Mouse (Mus musculus) ES-Bruce4 (cell line): ENCODE data around the gene Nppb. TPM values are rescaled to one million over a fixed set of nuclear protein-coding genes. Genes with fewer than 3 reads are reported as not detected.
A peak's percentile ranks its signal among the peaks of the same experiment; 100 is the strongest.

Source experiments
- H3K27ac ChIP-seq: 2 replicates; pipeline ENCODE4 v1.5.1; 2012; ENCODE audit warnings: low read length, inconsistent platforms; ENCODE audit not compliant: insufficient read depth
- H3K27me3 ChIP-seq: 2 replicates; pipeline ENCODE4 v1.6.1; 2012; ENCODE audit warnings: mild to moderate bottlenecking, low read length, inconsistent platforms; ENCODE audit not compliant: control insufficient read depth, poor library complexity, insufficient read depth, severe bottlenecking
- H3K36me3 ChIP-seq: 2 replicates; pipeline ENCODE4 v1.6.1; 2012; ENCODE audit warnings: inconsistent platforms, mild to moderate bottlenecking, low read length, moderate library complexity; ENCODE audit not compliant: control insufficient read depth, poor library complexity, insufficient read depth, severe bottlenecking
- H3K4me1 ChIP-seq: one replicate; pipeline ENCODE4 v1.8.1; 2011; ENCODE audit warnings: low read length; ENCODE audit not compliant: control insufficient read depth, insufficient read depth
- H3K4me3 ChIP-seq: 2 replicates; pipeline ENCODE4 v1.5.1; 2011; ENCODE audit warnings: low read depth, mild to moderate bottlenecking, low read length
- H3K9ac ChIP-seq: 2 replicates; pipeline ENCODE4 v1.6.1; 2012; ENCODE audit warnings: low read depth, mild to moderate bottlenecking, inconsistent platforms; ENCODE audit not compliant: poor library complexity, severe bottlenecking
- H3K9me3 ChIP-seq: replicated peaks from 2 replicates; pipeline ENCODE4 v1.6.1; 2012; ENCODE audit warnings: mild to moderate bottlenecking, low read length, inconsistent platforms; ENCODE audit not compliant: control insufficient read depth, poor library complexity, insufficient read depth, severe bottlenecking
- CTCF ChIP-seq: IDR thresholded peaks from one replicate; pipeline ENCODE4 v1.8.1; 2011; ENCODE audit warnings: low read depth, low read length
- EP300 ChIP-seq: IDR thresholded peaks from 2 replicates; pipeline ENCODE4 v1.6.1; 2011; ENCODE audit warnings: low read depth, low read length; ENCODE audit not compliant: insufficient read depth
- POLR2A ChIP-seq: IDR thresholded peaks from one replicate; pipeline ENCODE4 v1.8.1; 2011; ENCODE audit warnings: low read length; ENCODE audit not compliant: insufficient read depth
- polyA plus RNA-seq: library from polyadenylated mRNA; stranded (reverse); fragments of >200 nt; gene quantifications from 2 replicates; pipeline ENCODE4 v1.2.4, GENCODE M21; 2011; ENCODE audit warnings: low read depth; ENCODE audit not compliant: missing spikeins, insufficient read depth, insufficient read length

The Nppb gene
- polyA plus RNA-seq, 1 experiment, result 2.1 TPM

DNA sequence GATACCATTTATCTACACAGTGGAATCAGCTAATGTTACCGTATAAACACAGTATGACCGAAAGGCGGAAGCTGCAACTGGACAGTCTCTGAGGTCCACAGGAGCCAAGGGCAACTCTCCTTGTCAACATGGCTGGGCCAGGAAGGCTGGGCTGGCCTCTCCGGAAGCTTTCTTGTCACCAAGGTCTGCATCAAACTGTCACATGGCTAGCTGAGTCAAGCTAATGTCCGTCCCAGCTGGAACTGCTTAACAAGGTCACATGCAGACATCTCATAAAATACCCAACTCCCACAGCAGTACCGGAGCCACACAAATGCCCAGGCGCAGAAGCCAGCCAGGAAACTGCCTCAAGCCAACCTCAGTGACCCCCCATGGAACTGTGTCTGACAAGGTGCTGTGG lies 18.8 kb downstream of the Nppb start:
- no peak overlapping the region for H3K9ac ChIP-seq

DNA sequence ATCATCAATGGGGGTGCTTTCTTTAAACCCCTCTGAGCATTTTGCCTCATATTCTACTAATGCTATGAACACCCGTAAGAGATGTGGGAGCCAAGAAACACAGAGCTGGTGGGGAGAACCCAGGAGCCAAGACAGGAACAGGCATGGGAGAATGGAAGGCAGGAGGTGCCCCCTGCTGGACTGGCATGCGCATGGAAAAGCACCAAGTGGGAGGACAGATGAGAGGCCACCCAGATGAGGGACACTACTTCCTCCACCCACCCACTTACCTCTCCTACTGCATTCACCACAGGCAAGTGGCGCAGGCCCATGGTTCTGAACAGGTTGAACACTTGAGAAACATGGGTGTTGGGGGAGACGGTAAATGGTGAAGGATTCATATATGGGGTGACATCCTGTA lies 22.8 kb downstream of the Nppb start:
- Histone ChIP-seq H3K27me3 (no peaks in the 10 kb centered on the region), H3K9ac (no peak overlapping the region), H3K27ac (no peak overlapping the region), H3K4me3 (no peak overlapping the region), H3K9me3 (no peaks in the 10 kb centered on the region), H3K36me3 (peaks cover 49% of the 10 kb centered on the region), H3K4me1 (no peaks in the 10 kb centered on the region)
- TF ChIP-seq EP300 (no peak), CTCF (peak; percentile 68)

More for the DNA sequence above, 18.8 kb downstream of the Nppb start:
- peaks cover 24% of the 10 kb centered on the region for H3K36me3 ChIP-seq
- H3K27ac ChIP-seq, result no peak overlapping the region
- TF ChIP-seq CTCF (no peak), POLR2A (no peak), EP300 (no peak)
- no peaks in the 10 kb centered on the region for H3K4me1 ChIP-seq
- H3K4me3 ChIP-seq, result no peak overlapping the region
- no peaks in the 10 kb centered on the region for H3K27me3 ChIP-seq
- H3K9me3 ChIP-seq, result no peaks in the 10 kb centered on the region

DNA sequence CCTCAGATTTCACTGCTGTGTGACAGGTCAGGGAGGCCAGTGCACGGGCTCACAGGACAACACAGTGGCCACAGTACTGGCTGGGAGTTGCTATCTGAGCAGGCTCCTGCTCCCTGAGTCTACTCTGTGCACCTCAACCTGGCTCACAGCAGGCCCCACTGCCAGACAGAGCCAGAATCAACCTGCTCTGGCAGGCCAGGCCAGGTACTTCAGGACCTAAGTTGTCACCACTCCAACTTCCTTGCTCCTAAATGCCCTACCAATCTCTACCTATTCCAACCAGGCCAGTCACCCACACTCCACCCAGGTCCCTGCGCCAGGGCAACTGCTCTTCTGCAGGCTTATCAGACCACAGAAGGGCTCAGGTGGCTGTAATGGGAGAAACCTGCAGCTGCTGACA lies 24.1 kb downstream of the Nppb start:
- H3K4me3 ChIP-seq, result no peak overlapping the region
- TF ChIP-seq POLR2A (no peak), EP300 (no peak), CTCF (no peak)
- H3K9ac ChIP-seq, result no peak overlapping the region
- no peaks in the 10 kb centered on the region for H3K27me3 ChIP-seq
- no peaks in the 10 kb centered on the region for H3K9me3 ChIP-seq
- no peak overlapping the region for H3K27ac ChIP-seq
- peaks cover 61% of the 10 kb centered on the region for H3K36me3 ChIP-seq
- no peaks in the 10 kb centered on the region for H3K4me1 ChIP-seq

DNA sequence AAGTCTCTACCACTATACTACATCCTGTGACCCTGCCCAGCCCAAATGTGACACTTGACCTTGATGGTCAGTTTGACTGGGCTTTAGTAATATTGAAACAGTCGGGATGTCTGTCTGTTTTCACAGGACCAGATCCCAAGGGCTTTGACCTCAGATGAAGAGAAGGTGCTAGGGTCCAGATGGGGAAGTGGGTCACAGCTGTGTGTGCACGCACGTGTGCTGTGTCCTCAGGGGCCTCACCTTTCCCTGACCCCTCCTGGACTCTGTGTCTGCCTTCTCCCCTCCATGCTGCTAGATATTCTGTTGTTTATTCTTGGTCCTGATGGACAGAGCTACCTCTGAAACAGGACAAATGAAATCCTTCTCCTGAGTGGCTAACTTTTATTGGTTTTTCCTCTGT lies 25.7 kb downstream of the Nppb start:
- Histone ChIP-seq H3K27ac (no peak overlapping the region), H3K9ac (no peak overlapping the region), H3K4me1 (no peaks in the 10 kb centered on the region), H3K36me3 (peaks cover 67% of the 10 kb centered on the region), H3K4me3 (no peak overlapping the region), H3K9me3 (no peaks in the 10 kb centered on the region), H3K27me3 (no peaks in the 10 kb centered on the region)
- TF ChIP-seq CTCF (no peak), EP300 (no peak), POLR2A (no peak)

DNA sequence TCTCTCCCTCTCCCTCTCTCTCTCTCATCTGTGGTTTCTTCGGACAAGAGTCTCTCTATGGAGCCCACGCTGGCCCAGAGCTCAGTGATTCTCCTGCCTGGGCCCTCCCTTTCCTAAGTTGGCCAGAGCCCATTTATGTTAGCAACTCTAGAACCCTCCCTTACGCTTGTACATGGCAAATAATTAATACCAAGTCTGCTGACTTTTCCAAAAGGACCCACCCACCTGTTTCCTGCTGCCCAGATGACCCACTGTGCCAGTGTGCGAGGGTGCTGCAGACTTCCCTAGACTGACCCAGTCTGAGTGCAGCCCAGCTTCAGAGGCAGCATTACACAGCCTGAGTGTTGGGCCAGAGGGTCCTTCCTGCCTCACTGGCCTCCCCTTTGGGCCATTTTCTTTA lies 26.6 kb downstream of the Nppb start:
- Histone ChIP-seq H3K36me3 (peaks cover 64% of the 10 kb centered on the region), H3K27me3 (no peaks in the 10 kb centered on the region)
- TF ChIP-seq POLR2A (no peak), CTCF (no peak), EP300 (no peak)

DNA sequence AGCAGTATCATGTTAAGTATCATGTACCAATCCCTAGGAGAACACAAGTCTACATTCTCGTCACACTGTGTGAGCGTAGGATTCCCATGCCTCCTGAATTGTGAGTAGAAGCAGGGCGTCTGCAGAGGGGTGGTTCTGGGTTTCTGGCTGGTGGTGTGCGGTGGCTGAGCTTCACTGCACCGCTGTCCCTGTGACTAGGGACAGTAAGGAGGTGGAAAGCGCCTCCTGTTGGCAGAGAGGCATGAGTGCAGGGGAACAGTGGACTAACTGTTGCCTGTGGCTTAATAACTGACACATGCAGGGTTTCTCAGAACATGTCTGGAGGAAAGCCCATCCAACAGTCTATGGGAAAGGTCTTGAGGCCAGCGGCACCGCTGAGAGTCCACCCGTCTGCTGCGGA lies 29.8 kb downstream of the Nppb start:
- Histone ChIP-seq H3K27ac (no peak overlapping the region), H3K27me3 (no peaks in the 10 kb centered on the region), H3K9me3 (no peaks in the 10 kb centered on the region), H3K4me1 (no peaks in the 10 kb centered on the region), H3K36me3 (peaks cover 50% of the 10 kb centered on the region), H3K9ac (no peak overlapping the region), H3K4me3 (no peak overlapping the region)
- TF ChIP-seq POLR2A, result no peak
- TF ChIP-seq CTCF, result peak; percentile 87
- no peak for TF ChIP-seq EP300

More for the DNA sequence above, 26.6 kb downstream of the Nppb start:
- Histone ChIP-seq H3K9me3 (no peaks in the 10 kb centered on the region), H3K27ac (no peak overlapping the region), H3K4me1 (no peaks in the 10 kb centered on the region), H3K4me3 (no peak overlapping the region), H3K9ac (no peak overlapping the region)
